Mouse (Mus musculus): Measurements from ENCODE around the gene Gpc6. TPM values are rescaled to one million over a fixed set of nuclear protein-coding genes. Genes with fewer than 3 reads are reported as not detected.

Gpc6 gene
- polyA plus RNA-seq, 1 experiment from 2014 or later, result 57.9 TPM

GRCm38 (mm10) chr14:116926404-116927171 is 1.5 kb downstream of the Gpc6 start:
- no peaks in the 10 kb centered on the region for H3K27me3 ChIP-seq (replicated peaks; ENCODE audit: control insufficient read depth, insufficient read depth, low read length)
- under 1% methylated on average over 52 of the region's 52 CpGs for WGBS
- H3K9me3 ChIP-seq (ENCODE audit: control insufficient read depth, low read length), result no peaks in the 10 kb centered on the region
- ATAC-seq (replicated peaks; ENCODE audit: low FRiP score, low TSS enrichment, low read depth) (peak; percentile 85), DNase-seq (ENCODE audit: low spot score) (peak; percentile 94)
- H3K27ac ChIP-seq (ENCODE audit: low read depth), result peak overlapping the region; percentile 90
- peak overlapping the region; percentile 75 for H3K4me3 ChIP-seq (ENCODE audit: low read depth, low read length)
- H3K9ac ChIP-seq (ENCODE audit: low read length), result peak overlapping the region; percentile 78
- peak overlapping the region; percentile 77 for H3K4me2 ChIP-seq (ENCODE audit: low read length)
- H3K4me1 ChIP-seq (replicated peaks; ENCODE audit: control insufficient read depth, insufficient read depth, low read length), result peaks cover 7% of the 10 kb centered on the region; the same call in 1 of the 2 replicates
- no peaks in the 10 kb centered on the region for H3K36me3 ChIP-seq (ENCODE audit: control insufficient read depth, insufficient read depth, low read length)

GRCm38 (mm10) chr14:116927341-116928315 is 2.5 kb downstream of the Gpc6 start:
- Histone ChIP-seq H3K9ac (ENCODE audit: low read length) (peak overlapping the region; percentile 78), H3K4me3 (ENCODE audit: low read depth, low read length) (peak overlapping the region; percentile 75), H3K9me3 (ENCODE audit: control insufficient read depth, low read length) (no peaks in the 10 kb centered on the region), H3K4me1 (replicated peaks; ENCODE audit: control insufficient read depth, insufficient read depth, low read length) (peaks cover 7% of the 10 kb centered on the region; the same call in 1 of the 2 replicates), H3K27me3 (replicated peaks; ENCODE audit: control insufficient read depth, insufficient read depth, low read length) (no peaks in the 10 kb centered on the region), H3K36me3 (ENCODE audit: control insufficient read depth, insufficient read depth, low read length) (no peaks in the 10 kb centered on the region), H3K27ac (ENCODE audit: low read depth) (peak overlapping the region; percentile 90), H3K4me2 (ENCODE audit: low read length) (peak overlapping the region; percentile 77)
- ATAC-seq (replicated peaks; ENCODE audit: low FRiP score, low TSS enrichment, low read depth) (no peak), DNase-seq (ENCODE audit: low spot score) (no peak)
- under 1% methylated on average over 21 of the region's 21 CpGs for WGBS

- peaks cover 7% of the 10 kb centered on the region; the same call in 1 of the 2 replicates for H3K4me1 ChIP-seq (replicated peaks; ENCODE audit: control insufficient read depth, insufficient read depth, low read length)
- no peaks in the 10 kb centered on the region for H3K9me3 ChIP-seq (ENCODE audit: control insufficient read depth, low read length)
- peak overlapping the region; percentile 90; the same call in 1 of the 2 replicates for H3K27ac ChIP-seq (ENCODE audit: low read depth)
- H3K27me3 ChIP-seq (replicated peaks; ENCODE audit: control insufficient read depth, insufficient read depth, low read length), result no peaks in the 10 kb centered on the region
- peak overlapping the region; percentile 78; the same call in 1 of the 2 replicates for H3K9ac ChIP-seq (ENCODE audit: low read length)
- peak overlapping the region; percentile 77 for H3K4me2 ChIP-seq (ENCODE audit: low read length)
- DNase-seq (ENCODE audit: low spot score) (no peak), ATAC-seq (replicated peaks; ENCODE audit: low FRiP score, low TSS enrichment, low read depth) (no peak)
- 33% methylated on average over 2 of the region's 2 CpGs for WGBS
- no peaks in the 10 kb centered on the region for H3K36me3 ChIP-seq (ENCODE audit: control insufficient read depth, insufficient read depth, low read length)
- H3K4me3 ChIP-seq (ENCODE audit: low read depth, low read length), result peak overlapping the region; percentile 75
Observed at GRCm38 (mm10) chr14:116928395-116928794, 3.3 kb downstream of the Gpc6 start.

GRCm38 (mm10) chr14:116928796-116929529 is 3.8 kb downstream of the Gpc6 start:
- ATAC-seq (replicated peaks; ENCODE audit: low FRiP score, low TSS enrichment, low read depth), result no peak
- H3K27me3 ChIP-seq (replicated peaks; ENCODE audit: control insufficient read depth, insufficient read depth, low read length), result no peaks in the 10 kb centered on the region
- peak overlapping the region; percentile 77 for H3K4me2 ChIP-seq (ENCODE audit: low read length)
- H3K4me3 ChIP-seq (ENCODE audit: low read depth, low read length), result peak overlapping the region; percentile 75
- no peaks in the 10 kb centered on the region for H3K9me3 ChIP-seq (ENCODE audit: control insufficient read depth, low read length)
- H3K4me1 ChIP-seq (replicated peaks; ENCODE audit: control insufficient read depth, insufficient read depth, low read length), result peaks cover 7% of the 10 kb centered on the region; the same call in 1 of the 2 replicates
- no peak overlapping the region for H3K27ac ChIP-seq (ENCODE audit: low read depth)
- no peaks in the 10 kb centered on the region for H3K36me3 ChIP-seq (ENCODE audit: control insufficient read depth, insufficient read depth, low read length)
- no peak overlapping the region; the same call in 1 of the 2 replicates for H3K9ac ChIP-seq (ENCODE audit: low read length)
- 34% methylated on average over 7 of the region's 7 CpGs for WGBS
- DNase-seq (ENCODE audit: low spot score), result no peak

- H3K4me2 ChIP-seq (ENCODE audit: low read length), result no peak overlapping the region
- no peaks in the 10 kb centered on the region for H3K9me3 ChIP-seq (ENCODE audit: control insufficient read depth, low read length)
- H3K4me1 ChIP-seq (replicated peaks; ENCODE audit: control insufficient read depth, insufficient read depth, low read length), result peaks cover 5% of the 10 kb centered on the region; the same call in 1 of the 2 replicates
- H3K4me3 ChIP-seq (ENCODE audit: low read depth, low read length), result no peak overlapping the region
- H3K36me3 ChIP-seq (ENCODE audit: control insufficient read depth, insufficient read depth, low read length), result peaks cover 8% of the 10 kb centered on the region; the same call in 1 of the 2 replicates
- no peak overlapping the region for H3K27ac ChIP-seq (ENCODE audit: low read depth)
- WGBS, result 49% methylated on average over 5 of the region's 5 CpGs
- no peak overlapping the region for H3K9ac ChIP-seq (ENCODE audit: low read length)
- ATAC-seq (replicated peaks; ENCODE audit: low FRiP score, low TSS enrichment, low read depth) (no peak), DNase-seq (ENCODE audit: low spot score) (no peak)
- H3K27me3 ChIP-seq (replicated peaks; ENCODE audit: control insufficient read depth, insufficient read depth, low read length), result no peaks in the 10 kb centered on the region
Observed at GRCm38 (mm10) chr14:116933825-116934224, 8.7 kb downstream of the Gpc6 start.

GRCm38 (mm10) chr14:116937910-116938560 is 12.9 kb downstream of the Gpc6 start:
- Histone ChIP-seq H3K9me3 (ENCODE audit: control insufficient read depth, low read length) (no peaks in the 10 kb centered on the region), H3K4me3 (ENCODE audit: low read depth, low read length) (no peak overlapping the region), H3K4me2 (ENCODE audit: low read length) (no peak overlapping the region), H3K36me3 (ENCODE audit: control insufficient read depth, insufficient read depth, low read length) (peaks cover 8% of the 10 kb centered on the region; the same call in 1 of the 2 replicates), H3K27me3 (replicated peaks; ENCODE audit: control insufficient read depth, insufficient read depth, low read length) (no peaks in the 10 kb centered on the region), H3K27ac (ENCODE audit: low read depth) (no peak overlapping the region), H3K4me1 (replicated peaks; ENCODE audit: control insufficient read depth, insufficient read depth, low read length) (no peaks in the 10 kb centered on the region), H3K9ac (ENCODE audit: low read length) (no peak overlapping the region)
- WGBS, result 73% methylated on average over 14 of the region's 14 CpGs
- ATAC-seq (replicated peaks; ENCODE audit: low FRiP score, low TSS enrichment, low read depth) (no peak), DNase-seq (ENCODE audit: low spot score) (no peak)

GRCm38 (mm10) chr14:116938735-116939134 is 13.6 kb downstream of the Gpc6 start:
- H3K4me2 ChIP-seq (ENCODE audit: low read length), result no peak overlapping the region
- ATAC-seq (replicated peaks; ENCODE audit: low FRiP score, low TSS enrichment, low read depth) (no peak), DNase-seq (ENCODE audit: low spot score) (no peak)
- H3K4me3 ChIP-seq (ENCODE audit: low read depth, low read length), result no peak overlapping the region
- no peaks in the 10 kb centered on the region for H3K9me3 ChIP-seq (ENCODE audit: control insufficient read depth, low read length)
- H3K27me3 ChIP-seq (replicated peaks; ENCODE audit: control insufficient read depth, insufficient read depth, low read length), result no peaks in the 10 kb centered on the region
- peaks cover 8% of the 10 kb centered on the region; the same call in 1 of the 2 replicates for H3K36me3 ChIP-seq (ENCODE audit: control insufficient read depth, insufficient read depth, low read length)
- no peak overlapping the region for H3K9ac ChIP-seq (ENCODE audit: low read length)
- H3K27ac ChIP-seq (ENCODE audit: low read depth), result no peak overlapping the region
- no peaks in the 10 kb centered on the region for H3K4me1 ChIP-seq (replicated peaks; ENCODE audit: control insufficient read depth, insufficient read depth, low read length)
- WGBS, result 87% methylated on average over 9 of the region's 9 CpGs
